Mouse (Mus musculus) heart, embryonic 13.5 days (tissue): ENCODE results near the gene Acsl5. TPM values are rescaled to one million over a fixed set of nuclear protein-coding genes. Genes with fewer than 3 reads are reported as not detected.

Experiments
- ATAC-seq: fragments of 200-750 bp; cut with Nextera tagmentation; 2 replicates; pipeline ENCODE4 v1.8.0; 2017; ENCODE audit warnings: moderate TSS enrichment; ENCODE audit not compliant: insufficient number of reproducible peaks, low FRiP score, low TSS enrichment; ENCODE audit errors: extremely low read depth
- H3K27ac ChIP-seq: fragments of 300-500 bp; sonication (generic); replicated peaks from 2 replicates; pipeline ENCODE4 v1.5.1; 2015; ENCODE audit warnings: moderate library complexity, mild to moderate bottlenecking, inconsistent platforms
- H3K27me3 ChIP-seq: fragments of 300-500 bp; sonication (generic); replicated peaks from 2 replicates; pipeline ENCODE4 v1.6.1; 2015; ENCODE audit warnings: mild to moderate bottlenecking, inconsistent platforms
- H3K36me3 ChIP-seq: fragments of 300-500 bp; sonication (generic); 2 replicates; pipeline ENCODE4 v1.6.1; 2015; ENCODE audit warnings: mild to moderate bottlenecking, inconsistent platforms
- H3K4me1 ChIP-seq: fragments of 300-500 bp; sonication (generic); 2 replicates; pipeline ENCODE4 v1.6.1; 2015; ENCODE audit warnings: inconsistent platforms
- H3K4me2 ChIP-seq: fragments of 300-500 bp; sonication (generic); 2 replicates; pipeline ENCODE4 v1.6.1; 2015; ENCODE audit warnings: inconsistent platforms, mild to moderate bottlenecking, moderate library complexity
- H3K4me3 ChIP-seq: fragments of 300-500 bp; sonication (generic); 2 replicates; pipeline ENCODE4 v1.5.1; 2015; ENCODE audit warnings: moderate library complexity, mild to moderate bottlenecking, inconsistent platforms
- H3K9ac ChIP-seq: fragments of 300-500 bp; sonication (generic); 2 replicates; pipeline ENCODE4 v1.6.1; 2015; ENCODE audit warnings: inconsistent platforms, mild to moderate bottlenecking, moderate library complexity
- H3K9me3 ChIP-seq: fragments of 300-500 bp; sonication (generic); 2 replicates; pipeline ENCODE4 v1.6.1; 2016; ENCODE audit warnings: inconsistent platforms
- WGBS: fragments of 180-500 bp; shearing (Covaris S2); methylation state at CpG from one replicate; pipeline ENCODE4 v1.1.7; 2015; ENCODE audit warnings: mixed read lengths; 5-methylcytosine and 5-hydroxymethylcytosine counted together
- polyA plus RNA-seq: library from polyadenylated mRNA; unstranded; fragments of >200 nt; fragmentation: Nextera tagmentation; extraction: Ambion mirVana; gene quantifications from 2 replicates; pipeline ENCODE4 v1.2.1, GENCODE M21; 2015

Gene Acsl5
- polyA plus RNA-seq, 1 experiment from 2014 or later: 32.9 TPM

DNA sequence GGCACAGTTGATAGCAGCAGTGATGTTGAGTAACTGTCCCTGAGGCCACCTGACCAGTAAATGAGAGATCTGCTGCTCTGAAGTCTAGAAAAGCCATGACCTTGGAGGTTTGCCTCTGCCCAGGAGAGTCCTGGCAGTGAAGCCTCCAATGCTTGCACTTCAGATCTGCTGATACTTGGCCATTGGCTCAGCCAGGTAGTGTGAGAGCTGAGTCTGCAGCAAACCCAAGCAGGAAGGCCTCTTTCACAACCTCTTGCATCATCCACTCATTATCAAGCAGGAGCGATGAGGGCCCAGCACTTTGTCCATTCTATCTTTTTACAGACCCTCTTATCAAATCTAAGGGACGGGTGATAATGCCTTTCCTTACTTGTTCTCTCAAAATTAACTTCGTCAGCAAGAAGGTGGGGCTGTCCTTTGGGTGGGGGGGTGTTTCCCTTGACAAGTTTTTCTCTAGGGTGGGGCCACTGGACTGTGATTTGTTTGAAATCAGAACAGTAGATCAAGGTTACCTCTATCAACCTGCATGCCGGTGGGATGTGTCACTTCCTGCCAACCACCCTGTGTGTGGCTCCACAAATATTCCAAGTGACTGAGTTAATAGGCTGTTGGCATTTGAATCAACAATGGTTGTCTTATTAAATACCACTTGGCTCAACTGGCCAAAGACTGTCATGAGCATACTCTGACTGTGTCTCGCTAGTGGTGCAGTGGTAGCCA, 6.1 kb downstream of the Acsl5 start:
- Histone ChIP-seq H3K27ac (no peak overlapping the region), H3K4me1 (peaks cover 31% of the 10 kb centered on the region), H3K4me2 (no peak overlapping the region), H3K27me3 (no peaks in the 10 kb centered on the region), H3K36me3 (no peaks in the 10 kb centered on the region), H3K9me3 (no peaks in the 10 kb centered on the region), H3K9ac (no peak overlapping the region), H3K4me3 (no peak overlapping the region)
- 51% methylated on average over 5 of the region's 5 CpGs for WGBS
- ATAC-seq: no peak

DNA sequence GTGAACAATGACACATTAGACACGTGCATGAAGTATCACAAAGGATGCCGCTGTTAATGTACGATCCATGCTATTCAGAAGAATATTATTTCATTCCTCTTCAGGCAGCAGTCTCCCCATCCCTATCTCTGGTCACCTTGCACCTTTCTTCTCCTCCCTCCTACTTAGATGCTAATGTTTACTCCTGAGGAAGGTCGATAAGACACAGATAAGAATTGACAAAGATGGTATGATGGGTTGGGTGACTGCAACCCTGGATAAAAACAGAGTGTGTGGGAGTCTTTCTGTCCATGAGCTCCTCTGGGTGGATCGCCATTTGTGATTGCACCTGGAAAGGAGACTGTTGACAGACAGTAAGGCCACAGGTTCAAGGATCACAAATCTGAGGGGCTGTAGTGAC, 6.8 kb downstream of the Acsl5 start:
- Histone ChIP-seq H3K4me3 (no peak overlapping the region), H3K4me1 (peaks cover 28% of the 10 kb centered on the region), H3K4me2 (no peak overlapping the region), H3K27ac (no peak overlapping the region), H3K36me3 (no peaks in the 10 kb centered on the region), H3K27me3 (no peaks in the 10 kb centered on the region), H3K9ac (no peak overlapping the region), H3K9me3 (no peaks in the 10 kb centered on the region)
- 79% methylated on average over 5 of the region's 5 CpGs for WGBS
- ATAC-seq: no peak

- Histone ChIP-seq H3K27me3 (no peaks in the 10 kb centered on the region), H3K4me2 (no peak overlapping the region), H3K9ac (no peak overlapping the region), H3K4me3 (no peak overlapping the region), H3K9me3 (no peaks in the 10 kb centered on the region), H3K4me1 (peaks cover 17% of the 10 kb centered on the region), H3K36me3 (no peaks in the 10 kb centered on the region), H3K27ac (no peak overlapping the region)
- WGBS: 64% methylated on average over 12 of the region's 12 CpGs
- no peak for ATAC-seq
Measured at GRCm38 (mm10) chr19:55260389-55261184, 8.8 kb downstream of the Acsl5 start.

- H3K36me3 ChIP-seq: peaks cover 12% of the 10 kb centered on the region; the same call in 1 of the 2 replicates
- H3K27me3 ChIP-seq: no peaks in the 10 kb centered on the region
- no peak overlapping the region for H3K4me3 ChIP-seq
- H3K27ac ChIP-seq: no peak overlapping the region
- H3K9me3 ChIP-seq: no peaks in the 10 kb centered on the region
- 68% methylated on average over 3 of the region's 3 CpGs for WGBS
- H3K4me2 ChIP-seq: no peak overlapping the region
- no peak for ATAC-seq
- no peak overlapping the region for H3K9ac ChIP-seq
- peaks cover 11% of the 10 kb centered on the region for H3K4me1 ChIP-seq
Measured at GRCm38 (mm10) chr19:55265269-55265668, 13.5 kb downstream of the Acsl5 start.

GRCm38 (mm10) chr19:55266786-55267185, 15.0 kb downstream of the Acsl5 start:
- no peak overlapping the region for H3K4me3 ChIP-seq

GRCm38 (mm10) chr19:55268150-55268549, 16.4 kb downstream of the Acsl5 start:
- H3K27me3 ChIP-seq: no peaks in the 10 kb centered on the region
- no peak overlapping the region for H3K4me2 ChIP-seq
- peaks cover 17% of the 10 kb centered on the region for H3K4me1 ChIP-seq
- WGBS: 62% methylated on average over 3 of the region's 3 CpGs
- no peak overlapping the region for H3K9ac ChIP-seq
- no peaks in the 10 kb centered on the region for H3K9me3 ChIP-seq
- no peak for ATAC-seq
- no peak overlapping the region for H3K4me3 ChIP-seq
- no peak overlapping the region; the same call in 1 of the 2 replicates for H3K27ac ChIP-seq
- peaks cover 28% of the 10 kb centered on the region for H3K36me3 ChIP-seq

More at GRCm38 (mm10) chr19:55266786-55267185, 15.0 kb downstream of the Acsl5 start:
- Histone ChIP-seq H3K27ac (no peak overlapping the region), H3K36me3 (peaks cover 21% of the 10 kb centered on the region; the same call in 1 of the 2 replicates), H3K27me3 (no peaks in the 10 kb centered on the region), H3K4me1 (peaks cover 17% of the 10 kb centered on the region), H3K4me2 (no peak overlapping the region), H3K9ac (no peak overlapping the region), H3K9me3 (no peaks in the 10 kb centered on the region)
- 80% methylated on average over 3 of the region's 3 CpGs for WGBS
- no peak for ATAC-seq

DNA sequence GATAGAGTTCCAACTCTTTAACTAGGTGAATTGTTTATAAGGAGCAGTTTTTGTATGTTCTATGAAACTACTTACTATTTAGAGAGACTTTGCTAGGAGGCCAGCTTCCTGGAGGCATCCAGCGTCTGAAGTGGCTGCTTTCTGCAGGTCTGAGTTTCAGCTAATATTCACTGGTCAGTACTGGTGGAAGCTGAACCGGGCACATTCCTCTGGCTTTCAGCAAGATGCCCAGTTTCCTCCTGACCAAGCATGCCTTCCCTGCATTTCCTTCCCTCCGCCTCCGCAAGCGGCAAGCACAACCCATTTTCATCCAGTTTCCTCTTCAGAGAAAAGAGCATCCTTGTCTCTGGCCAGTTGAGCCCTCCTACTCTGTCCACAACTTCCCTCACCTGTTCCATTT, 17.3 kb downstream of the Acsl5 start:
- H3K4me2 ChIP-seq: no peak overlapping the region
- H3K4me3 ChIP-seq: no peak overlapping the region
- no peak overlapping the region for H3K9ac ChIP-seq
- H3K36me3 ChIP-seq: peaks cover 34% of the 10 kb centered on the region
- 73% methylated on average over 5 of the region's 5 CpGs for WGBS
- H3K27me3 ChIP-seq: no peaks in the 10 kb centered on the region
- no peak overlapping the region for H3K27ac ChIP-seq
- ATAC-seq: no peak
- H3K9me3 ChIP-seq: no peaks in the 10 kb centered on the region
- peaks cover 17% of the 10 kb centered on the region for H3K4me1 ChIP-seq

DNA sequence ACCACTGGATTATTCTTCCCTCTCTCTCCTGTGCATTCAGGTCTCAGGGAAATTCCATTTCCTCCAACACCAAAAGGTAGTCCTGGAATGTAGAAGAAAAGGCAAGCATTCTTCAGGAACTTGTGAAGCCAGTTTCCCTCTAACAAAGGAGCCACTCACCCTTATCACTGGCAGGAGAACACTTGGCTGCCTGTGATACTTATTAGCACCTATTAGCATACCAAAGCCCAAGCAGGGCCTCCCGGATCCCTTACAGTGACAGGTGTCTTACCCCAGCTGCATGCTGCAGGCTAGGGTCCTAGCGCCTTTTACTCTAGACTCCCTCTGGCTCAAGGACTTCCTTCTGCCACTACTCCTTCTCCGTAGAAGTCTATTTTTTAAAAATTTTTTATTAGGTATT, 19.7 kb downstream of the Acsl5 start:
- Histone ChIP-seq H3K9ac (no peak overlapping the region), H3K36me3 (peaks cover 37% of the 10 kb centered on the region), H3K27ac (no peak overlapping the region), H3K4me2 (no peak overlapping the region), H3K9me3 (no peaks in the 10 kb centered on the region), H3K4me3 (no peak overlapping the region), H3K4me1 (peaks cover 17% of the 10 kb centered on the region), H3K27me3 (no peaks in the 10 kb centered on the region)
- ATAC-seq: no peak
- 34% methylated on average over 3 of the region's 3 CpGs for WGBS

DNA sequence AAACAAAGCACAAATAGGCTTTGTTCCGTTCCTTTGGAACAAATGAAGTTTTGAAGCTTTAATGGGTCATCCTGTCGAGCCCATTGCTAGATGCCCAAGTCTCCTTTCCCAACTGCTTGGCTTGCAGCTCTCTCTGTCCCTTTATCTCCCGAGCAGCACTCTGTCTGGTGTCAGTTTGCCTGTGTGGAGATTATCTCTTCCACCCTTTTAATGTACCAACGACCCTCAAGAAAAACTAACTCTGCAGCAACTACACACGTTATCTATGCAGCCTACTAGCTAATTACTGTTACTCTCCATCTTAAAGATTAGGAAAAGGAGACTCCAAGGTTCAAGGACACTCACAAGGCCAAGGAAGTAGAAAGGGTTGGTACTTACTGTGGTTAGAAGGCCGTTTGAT, 21.6 kb downstream of the Acsl5 start:
- no peak overlapping the region for H3K9ac ChIP-seq
- no peak overlapping the region for H3K4me3 ChIP-seq
- 46% methylated on average over 6 of the region's 6 CpGs for WGBS
- H3K36me3 ChIP-seq: peaks cover 43% of the 10 kb centered on the region
- H3K27ac ChIP-seq: no peak overlapping the region
- no peak for ATAC-seq
- no peaks in the 10 kb centered on the region for H3K27me3 ChIP-seq
- peaks cover 13% of the 10 kb centered on the region for H3K4me1 ChIP-seq
- no peak overlapping the region for H3K4me2 ChIP-seq
- no peaks in the 10 kb centered on the region for H3K9me3 ChIP-seq

GRCm38 (mm10) chr19:55276100-55276499, 24.4 kb downstream of the Acsl5 start:
- Histone ChIP-seq H3K27me3 (no peaks in the 10 kb centered on the region), H3K27ac (no peak overlapping the region), H3K9ac (no peak overlapping the region), H3K4me1 (peaks cover 5% of the 10 kb centered on the region; the same call in 1 of the 2 replicates), H3K4me2 (no peak overlapping the region), H3K36me3 (peaks cover 45% of the 10 kb centered on the region), H3K4me3 (no peak overlapping the region), H3K9me3 (no peaks in the 10 kb centered on the region)
- WGBS: 70% methylated on average over 4 of the region's 4 CpGs
- no peak for ATAC-seq

- WGBS: 54% methylated on average over 3 of the region's 3 CpGs
- no peak overlapping the region for H3K4me2 ChIP-seq
- no peak overlapping the region for H3K4me3 ChIP-seq
- H3K9me3 ChIP-seq: no peaks in the 10 kb centered on the region
- H3K36me3 ChIP-seq: peaks cover 47% of the 10 kb centered on the region
- no peaks in the 10 kb centered on the region for H3K4me1 ChIP-seq
- no peak for ATAC-seq
- H3K9ac ChIP-seq: no peak overlapping the region
- no peak overlapping the region for H3K27ac ChIP-seq
- no peaks in the 10 kb centered on the region for H3K27me3 ChIP-seq
Measured at GRCm38 (mm10) chr19:55276770-55277169, 25.0 kb downstream of the Acsl5 start.
